Mouse (Mus musculus): Measurements from ENCODE around the gene Steap2. TPM values are rescaled to one million over a fixed set of nuclear protein-coding genes. Genes with fewer than 3 reads are reported as not detected.

Gene Steap2
- total RNA-seq (2021) (under 1 TPM; 0.44 to 0.52 TPM), polyA plus RNA-seq (2012; rRNA removed) (1.00 and 1.2 TPM in 2 replicates)
- long read RNA-seq, partial matches to known transcripts: 0 of 2 reads
- long read RNA-seq, other reads (novel, unspliced or antisense): 0 of 2 reads

DNA sequence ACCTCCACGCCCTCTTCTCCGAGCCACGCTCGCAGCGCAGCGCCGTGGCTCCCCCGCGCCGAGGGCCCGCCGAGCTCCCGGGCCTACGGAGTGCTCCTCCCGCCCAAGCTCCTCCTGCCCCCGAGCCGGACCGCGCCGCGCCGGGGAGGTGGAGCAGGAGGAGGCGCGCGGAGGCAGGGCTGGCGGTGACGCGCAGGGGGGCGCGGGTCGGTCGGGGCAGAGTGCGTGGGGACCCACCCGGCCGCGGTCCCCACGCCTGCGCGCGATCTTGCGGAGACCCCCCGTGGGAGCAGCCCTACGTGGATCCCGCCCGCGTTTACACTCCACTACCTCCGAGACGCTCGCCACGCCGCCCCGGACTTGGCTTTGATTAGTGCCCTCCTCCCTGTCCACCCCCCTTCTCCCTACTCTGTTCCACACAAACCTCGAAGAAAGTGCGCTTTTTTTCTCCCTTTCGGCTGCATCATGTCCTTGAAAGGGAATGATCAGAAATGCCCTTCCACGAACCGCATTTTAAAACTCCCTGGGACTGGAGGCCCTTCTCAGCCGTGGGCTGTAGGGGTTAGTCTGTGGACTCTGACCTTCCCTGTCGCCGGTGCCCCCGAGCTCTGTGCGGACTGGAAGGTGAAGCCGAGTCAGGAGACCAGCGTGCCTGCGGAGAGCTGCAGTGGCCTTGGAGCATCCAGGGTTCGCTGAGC lies at the start of gene Steap2:
Steap2 (minus strand) TSS at position 623 of the 698 bp plus-strand sequence.
- intact Hi-C loops (cut with DNase I): no loop called here
- Histone ChIP-seq H3K79me2 (replicated peaks; ENCODE audit: control insufficient read depth, insufficient read depth, low read length) (no peaks in the 10 kb centered on the region), H3K4me1 (ENCODE audit: control insufficient read depth, insufficient read depth, low read length) (no peaks in the 10 kb centered on the region; the same call in 1 of the 2 replicates), H3K9ac (ENCODE audit: low read depth, low read length) (peak within 1 kb of the TSS; percentile 75), H3K4me3 (peak within 1 kb of the TSS; percentile 57), H3K27ac (no peak within 1 kb of the TSS), H3K36me3 (ENCODE audit: control insufficient read depth, insufficient read depth, low read length) (no peaks in the 10 kb centered on the region), H3K27me3 (ENCODE audit: control insufficient read depth, insufficient read depth, low read length) (peaks cover 6% of the 10 kb centered on the region)
- 2% methylated on average over 50 of the region's 66 CpGs for WGBS
- peak; percentile 54 to 69 for DNase-seq
- no peak for TF ChIP-seq EP300 (IDR thresholded peaks at IDR 0.05; ENCODE audit: insufficient read depth, low read depth, low read length)
- TF ChIP-seq CTCF (IDR thresholded peaks at IDR 0.05): no peak
- no peak for TF ChIP-seq POLR2A (IDR thresholded peaks at IDR 0.05; ENCODE audit: insufficient read depth, low read depth, low read length)

DNA sequence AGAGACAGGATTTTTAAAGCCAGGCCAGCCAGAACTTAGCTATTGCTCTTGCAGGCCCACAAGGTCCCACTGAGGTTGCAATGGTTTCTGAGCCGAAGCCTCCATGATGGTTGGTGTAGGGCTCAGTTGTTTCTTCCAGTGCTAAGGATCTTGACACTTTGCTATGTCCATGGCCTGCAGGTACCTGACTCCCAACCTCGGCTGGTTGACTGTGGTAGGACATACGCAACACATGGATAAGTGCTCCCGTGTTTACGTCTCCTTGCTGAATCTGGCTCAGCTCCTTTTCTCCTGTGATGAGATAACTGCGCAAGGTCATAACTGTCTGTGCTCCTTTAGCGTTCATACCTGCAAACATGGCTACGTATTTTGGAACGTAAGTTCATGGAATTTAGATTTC lies 40.1 kb upstream of the Steap2 start:
- intact Hi-C loops (cut with DNase I): no loop called here
- no peak for DNase-seq
- no peak overlapping the region for H3K4me3 ChIP-seq
- H3K27ac ChIP-seq: no peak overlapping the region
- no peaks in the 10 kb centered on the region for H3K4me1 ChIP-seq (ENCODE audit: control insufficient read depth, insufficient read depth, low read length)
- H3K79me2 ChIP-seq (replicated peaks; ENCODE audit: control insufficient read depth, insufficient read depth, low read length): no peaks in the 10 kb centered on the region
- 94% methylated on average over 9 of the region's 9 CpGs for WGBS
- no peaks in the 10 kb centered on the region for H3K36me3 ChIP-seq (ENCODE audit: control insufficient read depth, insufficient read depth, low read length)
- H3K27me3 ChIP-seq (ENCODE audit: control insufficient read depth, insufficient read depth, low read length): no peaks in the 10 kb centered on the region
- H3K9ac ChIP-seq (ENCODE audit: low read depth, low read length): no peak overlapping the region
- TF ChIP-seq EP300 (IDR thresholded peaks at IDR 0.05; ENCODE audit: insufficient read depth, low read depth, low read length) (no peak), CTCF (IDR thresholded peaks at IDR 0.05) (no peak), POLR2A (IDR thresholded peaks at IDR 0.05; ENCODE audit: insufficient read depth, low read depth, low read length) (no peak)

DNA sequence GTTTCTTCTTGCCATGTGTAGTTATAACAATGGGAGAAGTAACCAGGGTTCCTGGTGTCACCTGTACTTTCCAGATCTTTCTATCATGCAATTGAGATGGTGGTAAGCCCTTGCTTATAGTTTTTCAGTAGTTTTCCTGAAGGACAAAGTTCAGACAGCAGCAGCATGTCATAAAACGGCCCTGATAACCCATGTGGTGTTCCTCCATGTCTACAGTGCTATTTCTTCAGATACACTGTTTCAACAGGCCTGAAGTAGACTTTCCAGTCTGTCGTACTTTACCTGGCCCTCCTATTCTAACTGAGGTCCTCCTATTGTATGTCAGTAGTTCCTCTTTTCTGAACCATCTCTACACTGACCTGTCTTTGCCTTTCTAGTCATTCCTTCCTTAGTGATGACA lies 38.5 kb upstream of the Steap2 start:
- 66% methylated on average over 2 of the region's 2 CpGs for WGBS
- H3K9ac ChIP-seq (ENCODE audit: low read depth, low read length): no peak overlapping the region

DNA sequence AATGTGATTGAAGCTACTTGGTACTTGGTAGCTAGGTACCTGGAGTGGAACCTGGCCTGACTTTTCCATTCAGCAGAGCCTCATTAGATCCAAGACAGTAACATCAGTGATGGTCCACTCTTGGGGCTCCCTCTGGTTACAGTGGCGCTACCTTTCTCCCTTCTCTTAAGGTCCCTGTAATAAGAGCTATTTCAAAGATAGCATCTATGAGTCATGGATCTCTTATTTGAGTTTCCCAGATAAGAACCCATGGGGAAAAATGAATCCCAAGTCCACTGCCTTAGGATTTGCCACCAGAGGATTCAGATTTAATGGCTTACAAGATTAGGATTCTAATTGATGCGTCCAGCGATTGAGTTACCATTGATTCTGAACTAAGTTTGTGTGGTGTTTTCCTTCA lies 37.8 kb upstream of the Steap2 start:
- Histone ChIP-seq H3K79me2 (replicated peaks; ENCODE audit: control insufficient read depth, insufficient read depth, low read length) (no peaks in the 10 kb centered on the region), H3K9ac (ENCODE audit: low read depth, low read length) (no peak overlapping the region), H3K36me3 (ENCODE audit: control insufficient read depth, insufficient read depth, low read length) (no peaks in the 10 kb centered on the region), H3K27ac (no peak overlapping the region), H3K27me3 (ENCODE audit: control insufficient read depth, insufficient read depth, low read length) (no peaks in the 10 kb centered on the region), H3K4me1 (ENCODE audit: control insufficient read depth, insufficient read depth, low read length) (no peaks in the 10 kb centered on the region), H3K4me3 (no peak overlapping the region)
- no peak for TF ChIP-seq EP300 (IDR thresholded peaks at IDR 0.05; ENCODE audit: insufficient read depth, low read depth, low read length)
- TF ChIP-seq POLR2A (IDR thresholded peaks at IDR 0.05; ENCODE audit: insufficient read depth, low read depth, low read length): no peak
- no peak for TF ChIP-seq CTCF (IDR thresholded peaks at IDR 0.05)
- DNase-seq: no peak
- intact Hi-C loops (cut with DNase I): no loop called here
- 92% methylated on average over 3 of the region's 3 CpGs for WGBS

More for the DNA sequence above, 38.5 kb upstream of the Steap2 start:
- H3K36me3 ChIP-seq (ENCODE audit: control insufficient read depth, insufficient read depth, low read length): no peaks in the 10 kb centered on the region
- no peak overlapping the region for H3K4me3 ChIP-seq
- no peaks in the 10 kb centered on the region for H3K4me1 ChIP-seq (ENCODE audit: control insufficient read depth, insufficient read depth, low read length)
- H3K27ac ChIP-seq: no peak overlapping the region
- TF ChIP-seq EP300 (IDR thresholded peaks at IDR 0.05; ENCODE audit: insufficient read depth, low read depth, low read length) (no peak), CTCF (IDR thresholded peaks at IDR 0.05) (no peak), POLR2A (IDR thresholded peaks at IDR 0.05; ENCODE audit: insufficient read depth, low read depth, low read length) (no peak)
- DNase-seq: no peak
- no peaks in the 10 kb centered on the region for H3K27me3 ChIP-seq (ENCODE audit: control insufficient read depth, insufficient read depth, low read length)
- intact Hi-C loops (cut with DNase I): no loop called here
- H3K79me2 ChIP-seq (replicated peaks; ENCODE audit: control insufficient read depth, insufficient read depth, low read length): no peaks in the 10 kb centered on the region

DNA sequence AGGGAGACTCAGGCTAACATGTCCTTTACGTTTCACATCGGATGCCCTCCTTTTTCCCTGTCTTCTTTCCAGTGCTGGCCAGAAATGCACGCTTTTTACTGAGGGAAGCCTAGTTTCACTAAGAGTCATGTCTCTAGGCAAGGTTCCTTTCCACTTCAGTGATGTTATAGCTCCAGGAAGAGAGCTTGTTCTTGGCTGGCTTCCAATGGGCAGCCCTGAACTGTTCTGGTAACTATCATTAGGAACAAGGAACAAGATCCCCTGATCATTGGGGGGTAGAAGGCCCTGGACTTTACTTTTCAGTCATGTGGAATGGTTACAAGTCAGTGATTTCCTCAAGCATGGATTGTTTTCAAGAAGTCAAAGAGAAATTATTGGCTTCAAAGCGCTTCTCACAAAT lies 35.5 kb upstream of the Steap2 start:
- Histone ChIP-seq H3K4me1 (ENCODE audit: control insufficient read depth, insufficient read depth, low read length) (no peaks in the 10 kb centered on the region), H3K27me3 (ENCODE audit: control insufficient read depth, insufficient read depth, low read length) (no peaks in the 10 kb centered on the region), H3K4me3 (no peak overlapping the region), H3K27ac (no peak overlapping the region), H3K79me2 (replicated peaks; ENCODE audit: control insufficient read depth, insufficient read depth, low read length) (no peaks in the 10 kb centered on the region), H3K9ac (ENCODE audit: low read depth, low read length) (no peak overlapping the region), H3K36me3 (ENCODE audit: control insufficient read depth, insufficient read depth, low read length) (no peaks in the 10 kb centered on the region)
- intact Hi-C loops (cut with DNase I): no loop called here
- TF ChIP-seq CTCF (IDR thresholded peaks at IDR 0.05) (no peak), EP300 (IDR thresholded peaks at IDR 0.05; ENCODE audit: insufficient read depth, low read depth, low read length) (no peak), POLR2A (IDR thresholded peaks at IDR 0.05; ENCODE audit: insufficient read depth, low read depth, low read length) (no peak)
- WGBS: 79% methylated on average over 4 of the region's 4 CpGs
- DNase-seq: no peak

DNA sequence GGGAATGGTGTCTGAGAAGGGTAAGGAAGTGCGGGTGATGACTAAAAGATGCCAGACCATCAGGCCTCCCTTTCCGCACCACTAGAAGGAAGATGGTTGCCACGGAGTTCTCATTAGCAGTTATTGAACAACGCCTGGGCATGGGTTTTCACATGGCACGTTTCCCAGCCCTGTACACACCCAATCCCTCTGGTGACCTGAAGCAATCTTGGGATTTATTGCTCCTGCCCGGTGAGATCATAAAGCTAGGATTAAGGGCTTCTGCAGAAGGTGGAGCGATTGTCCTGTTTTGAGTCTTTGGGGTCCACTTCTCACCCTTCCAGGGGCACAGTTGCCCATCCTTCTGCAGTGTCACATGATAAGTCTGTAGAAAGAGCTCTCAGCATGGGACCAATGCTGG lies 27.8 kb upstream of the Steap2 start:
- Histone ChIP-seq H3K4me1 (ENCODE audit: control insufficient read depth, insufficient read depth, low read length) (no peaks in the 10 kb centered on the region), H3K27me3 (ENCODE audit: control insufficient read depth, insufficient read depth, low read length) (no peaks in the 10 kb centered on the region), H3K9ac (ENCODE audit: low read depth, low read length) (no peak overlapping the region), H3K79me2 (replicated peaks; ENCODE audit: control insufficient read depth, insufficient read depth, low read length) (no peaks in the 10 kb centered on the region), H3K36me3 (ENCODE audit: control insufficient read depth, insufficient read depth, low read length) (no peaks in the 10 kb centered on the region), H3K27ac (no peak overlapping the region), H3K4me3 (no peak overlapping the region)
- WGBS: 81% methylated on average over 7 of the region's 7 CpGs
- DNase-seq: no peak
- intact Hi-C loops (cut with DNase I): no loop called here
- no peak for TF ChIP-seq POLR2A (IDR thresholded peaks at IDR 0.05; ENCODE audit: insufficient read depth, low read depth, low read length)
- no peak for TF ChIP-seq EP300 (IDR thresholded peaks at IDR 0.05; ENCODE audit: insufficient read depth, low read depth, low read length)
- no peak for TF ChIP-seq CTCF (IDR thresholded peaks at IDR 0.05)
